17 mouse cellular contexts compared by ENCODE assay signal in genomic region chr12:26785550-26785949, GRCm38 (mm10).
"Had no signal": no experiment of that assay in that cellular context is flagged by ENCODE, and none has a peak within 500 bp of the region (broad histone marks: within the 10 kb centered on the region; RNA-seq: fewer than 3 reads in every experiment).

No protein-coding gene starts in this region.

- DNase-seq: kidney, adult 9 months; kidney, postnatal 36 days; layer of hippocampus, postnatal 36 days; lung, embryonic 14.5 days; lung, postnatal 10 days; lung, postnatal 4 days; midbrain, embryonic 14.5 days; thymus, adult 2 months; thymus, postnatal 25 days had no signal

- H3K9me3 ChIP-seq: limb, embryonic 15.5 days; liver, embryonic 12.5 days; midbrain, embryonic 10.5 days; neural tube, embryonic 15.5 days; stomach, embryonic 15.5 days had no signal

- H3K27me3 ChIP-seq: limb, embryonic 15.5 days; liver, embryonic 12.5 days; neural tube, embryonic 15.5 days; stomach, embryonic 15.5 days had no signal

- ATAC-seq: liver, embryonic 12.5 days had no signal

- H3K9ac ChIP-seq: limb, embryonic 15.5 days; liver, embryonic 12.5 days; lung, embryonic 14.5 days; neural tube, embryonic 15.5 days; stomach, embryonic 15.5 days had no signal

- H3K36me3 ChIP-seq: limb, embryonic 15.5 days; liver, embryonic 12.5 days; midbrain, embryonic 10.5 days; neural tube, embryonic 15.5 days; stomach, embryonic 15.5 days had no signal

- H3K4me2 ChIP-seq: limb, embryonic 15.5 days; liver, embryonic 12.5 days; lung, embryonic 14.5 days; neural tube, embryonic 15.5 days; stomach, embryonic 15.5 days had no signal

- H3K27ac ChIP-seq: kidney, postnatal 0 days; layer of hippocampus, adult 2 months; limb, embryonic 15.5 days; liver, embryonic 12.5 days; midbrain, embryonic 10.5 days; neural tube, embryonic 15.5 days; stomach, embryonic 15.5 days had no signal

- H3K4me1 ChIP-seq: limb, embryonic 15.5 days; liver, embryonic 12.5 days; neural tube, embryonic 15.5 days; stomach, embryonic 15.5 days had no signal

- H3K4me3 ChIP-seq: layer of hippocampus, adult 2 months; limb, embryonic 15.5 days; liver, embryonic 12.5 days; midbrain, embryonic 10.5 days; myocyte; neural tube, embryonic 15.5 days; stomach, embryonic 15.5 days had no signal
